In genomic region chr5:30518108-30518507, GRCm38 (mm10) we compare ENCODE assay signal across 10 mouse cellular contexts. TPM values are rescaled to one million over a fixed set of nuclear protein-coding genes. Genes with fewer than 3 reads are reported as not detected.
DNase-seq lines count a peak whose midpoint lies in the region; ATAC-seq lines count a peak whose summit lies in the region.
"Had no signal": no experiment of that assay in that cellular context is flagged by ENCODE, and none has a peak within 500 bp of the region (broad histone marks: within the 10 kb centered on the region; RNA-seq: fewer than 3 reads in every experiment).

No protein-coding gene starts in this region.

- H3K27ac ChIP-seq in kidney, embryonic 16.5 days (ENCODE audit: low read length) = no peak overlapping the region
- 0 out of 2 replicates have a peak overlapping the region, but pooled peaks have one; percentile 4 for H3K27ac ChIP-seq in embryonic facial prominence, embryonic 10.5 days (replicated peaks)
- peak overlapping the region; percentile 71 for H3K27ac ChIP-seq in liver, embryonic 13.5 days
- H3K27ac ChIP-seq: embryonic facial prominence, embryonic 12.5 days; heart, adult 2 months; hindbrain, embryonic 15.5 days had no signal

- H3K4me3 ChIP-seq in kidney, embryonic 16.5 days (ENCODE audit: low read length) = no peak overlapping the region
- H3K4me3 ChIP-seq in embryonic facial prominence, embryonic 10.5 days = no peak overlapping the region
- H3K4me3 ChIP-seq in liver, embryonic 13.5 days (replicated peaks) = no peak overlapping the region
- H3K4me3 ChIP-seq: embryonic facial prominence, embryonic 12.5 days; heart, adult 2 months; hindbrain, embryonic 15.5 days had no signal

- peak; percentile 42 to 53 for DNase-seq in kidney, postnatal 4 days
- DNase-seq in embryonic facial prominence, embryonic 10.5 days (ENCODE audit: low spot score) = no peak
- no peak for DNase-seq in liver, embryonic 13.5 days
- peak; percentile 25 for DNase-seq in ovary, postnatal 14 days (ENCODE audit: low spot score)
- no peak for DNase-seq in Muller cell, postnatal 12 days (ENCODE audit: inconsistent ontology term)
- no peak for DNase-seq in c-Kit-positive CD71-positive TER-119-positive erythroid progenitor cells, embryonic 14.5 days (ENCODE audit: low spot score)
- DNase-seq: heart, adult 2 months had no signal

- H3K27me3 ChIP-seq in kidney, embryonic 16.5 days (ENCODE audit: insufficient read depth, low read length) = no peaks in the 10 kb centered on the region
- H3K27me3 ChIP-seq in embryonic facial prominence, embryonic 10.5 days (replicated peaks; ENCODE audit: low read depth, poor library complexity, severe bottlenecking) = 0 out of 2 replicates have a peak, but pooled peaks cover 4% of the 10 kb centered on the region
- H3K27me3 ChIP-seq in liver, embryonic 13.5 days = 0 out of 2 replicates have a peak, but pooled peaks cover 3% of the 10 kb centered on the region
- H3K27me3 ChIP-seq: embryonic facial prominence, embryonic 12.5 days; hindbrain, embryonic 15.5 days had no signal

- H3K36me3 ChIP-seq in kidney, embryonic 16.5 days (ENCODE audit: insufficient read depth, low read length) = no peaks in the 10 kb centered on the region
- H3K36me3 ChIP-seq in embryonic facial prominence, embryonic 10.5 days (replicated peaks) = no peaks in the 10 kb centered on the region
- H3K36me3 ChIP-seq in liver, embryonic 13.5 days = no peaks in the 10 kb centered on the region
- H3K36me3 ChIP-seq: embryonic facial prominence, embryonic 12.5 days; hindbrain, embryonic 15.5 days had no signal

- ATAC-seq in kidney, embryonic 16.5 days (ENCODE audit: low FRiP score, low TSS enrichment) = no peak
- ATAC-seq in liver, embryonic 13.5 days (ENCODE audit: low read depth) = 0 out of 2 replicates have a peak, but pooled peaks have one; percentile 1

- no peak overlapping the region for H3K4me2 ChIP-seq in kidney, embryonic 16.5 days (replicated peaks; ENCODE audit: low read depth, low read length)
- H3K4me2 ChIP-seq in liver, embryonic 13.5 days = no peak overlapping the region
- H3K4me2 ChIP-seq: embryonic facial prominence, embryonic 12.5 days; hindbrain, embryonic 15.5 days had no signal

- H3K9ac ChIP-seq in kidney, embryonic 16.5 days (replicated peaks; ENCODE audit: low read length) = no peak overlapping the region
- peak overlapping the region; percentile 27 for H3K9ac ChIP-seq in liver, embryonic 13.5 days
- H3K9ac ChIP-seq: embryonic facial prominence, embryonic 12.5 days; hindbrain, embryonic 15.5 days had no signal

- 56% methylated on average over 5 of the region's 5 CpGs for WGBS in kidney, embryonic 16.5 days
- 89% methylated on average over 5 of the region's 5 CpGs for WGBS in embryonic facial prominence, embryonic 10.5 days
- WGBS in liver, embryonic 13.5 days (ENCODE audit: insufficient replicate concordance) = 52% methylated on average over 5 of the region's 5 CpGs

- no peaks in the 10 kb centered on the region for H3K4me1 ChIP-seq in kidney, embryonic 16.5 days (ENCODE audit: insufficient read depth, low read length)
- H3K4me1 ChIP-seq in embryonic facial prominence, embryonic 10.5 days = peaks cover 10% of the 10 kb centered on the region; the same call in 1 of the 2 replicates
- peaks cover 37% of the 10 kb centered on the region for H3K4me1 ChIP-seq in liver, embryonic 13.5 days (replicated peaks)

- no peaks in the 10 kb centered on the region for H3K9me3 ChIP-seq in kidney, embryonic 16.5 days (ENCODE audit: low read length)
- no peaks in the 10 kb centered on the region for H3K9me3 ChIP-seq in embryonic facial prominence, embryonic 10.5 days
- H3K9me3 ChIP-seq in liver, embryonic 13.5 days (replicated peaks) = no peaks in the 10 kb centered on the region
- H3K9me3 ChIP-seq: embryonic facial prominence, embryonic 12.5 days; hindbrain, embryonic 15.5 days had no signal

RNA-seq across cellular contexts. Expression of gene Cib4, which starts 27.5 kb away (rescaled TPM):
- not detected in 2 replicates for polyA plus RNA-seq in kidney, embryonic 16.5 days (2015; fragmentation: Nextera tagmentation; extraction: Ambion mirVana)
- polyA plus RNA-seq in embryonic facial prominence, embryonic 10.5 days (2016; fragmentation: Nextera tagmentation; extraction: Ambion mirVana) = not detected in 2 replicates
- polyA plus RNA-seq in liver, embryonic 13.5 days (2015; fragmentation: Nextera tagmentation; extraction: Ambion mirVana) = not detected in 2 replicates
- polyA plus RNA-seq: embryonic facial prominence, embryonic 12.5 days; heart, adult 2 months; hindbrain, embryonic 15.5 days had no signal

RNA-seq across cellular contexts. Expression of gene 1700001C02Rik, which starts 52.3 kb away (rescaled TPM):
- not detected in 2 replicates for polyA plus RNA-seq in kidney, embryonic 16.5 days (2015; fragmentation: Nextera tagmentation; extraction: Ambion mirVana)
- not detected in 2 replicates for polyA plus RNA-seq in embryonic facial prominence, embryonic 10.5 days (2016; fragmentation: Nextera tagmentation; extraction: Ambion mirVana)
- not detected in 2 replicates for polyA plus RNA-seq in liver, embryonic 13.5 days (2015; fragmentation: Nextera tagmentation; extraction: Ambion mirVana)
- polyA plus RNA-seq: embryonic facial prominence, embryonic 12.5 days had no signal

RNA-seq across cellular contexts. Expression of gene Otof, which starts 56.4 kb away (rescaled TPM):
- polyA plus RNA-seq in kidney, embryonic 16.5 days (2015; fragmentation: Nextera tagmentation; extraction: Ambion mirVana) = 0.06 and 0.09 TPM in 2 replicates
- 0.05 TPM in 1 of 2 replicates, not detected in the other for polyA plus RNA-seq in embryonic facial prominence, embryonic 10.5 days (2016; fragmentation: Nextera tagmentation; extraction: Ambion mirVana)
- 0.02 TPM in 1 of 2 replicates, not detected in the other for polyA plus RNA-seq in liver, embryonic 13.5 days (2015; fragmentation: Nextera tagmentation; extraction: Ambion mirVana)

Comparison
In these comparisons a context has a peak if more than half of its experiments do, and no peak if none do; other contexts are left out.
1. DNase-seq: peak in kidney, postnatal 4 days (2 of 2) and ovary, postnatal 14 days (single experiment); none in embryonic facial prominence, embryonic 10.5 days (single experiment), liver, embryonic 13.5 days (single experiment), Muller cell, postnatal 12 days (single experiment) and c-Kit-positive CD71-positive TER-119-positive erythroid progenitor cells, embryonic 14.5 days (single experiment).